Mouse (Mus musculus): ENCODE measurements around the gene Dbf4. TPM values are rescaled to one million over a fixed set of nuclear protein-coding genes. Genes with fewer than 3 reads are reported as not detected.

The Dbf4 gene
- polyA plus RNA-seq, 1 experiment: 1.4 TPM

DNA sequence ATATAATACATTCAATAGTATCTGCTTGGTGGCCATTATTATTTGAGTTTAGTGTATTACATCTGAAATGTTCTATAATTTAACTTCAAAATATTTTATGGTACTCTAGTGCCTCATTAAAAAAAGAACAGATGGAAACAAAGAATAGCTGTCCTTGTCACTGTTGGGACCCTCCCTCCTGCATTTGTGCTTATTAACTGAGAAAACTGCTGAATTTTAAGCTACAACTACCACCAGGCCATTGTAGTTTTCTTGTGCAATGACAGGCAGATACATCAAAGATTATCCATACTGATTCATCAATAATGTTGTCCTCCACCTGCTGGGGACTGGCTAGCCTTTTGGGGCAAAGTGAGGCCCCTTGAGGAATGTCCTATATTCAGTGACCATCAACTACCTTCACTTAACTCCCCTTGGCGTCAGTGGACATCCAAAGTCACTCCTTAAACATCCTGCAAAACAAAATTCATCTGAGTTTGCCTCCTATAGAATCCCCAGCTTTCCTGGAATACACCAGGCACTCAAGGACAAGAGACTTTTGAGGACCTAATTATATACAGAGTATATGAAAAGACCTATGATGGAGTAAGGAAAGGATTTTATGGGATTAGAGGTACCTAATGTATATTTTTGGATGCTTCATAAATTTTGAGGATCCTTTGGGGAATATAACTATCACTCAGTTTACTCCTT, 28.5 kb downstream of the Dbf4 start:
- Histone ChIP-seq H3K27ac (replicated peaks; ENCODE audit: low read depth, low read length) (no peak overlapping the region), H3K4me3 (ENCODE audit: insufficient read depth, low read depth, low read length) (no peak overlapping the region), H3K4me1 (ENCODE audit: control insufficient read depth, insufficient read depth, insufficient read length, low read length) (no peaks in the 10 kb centered on the region)

DNA sequence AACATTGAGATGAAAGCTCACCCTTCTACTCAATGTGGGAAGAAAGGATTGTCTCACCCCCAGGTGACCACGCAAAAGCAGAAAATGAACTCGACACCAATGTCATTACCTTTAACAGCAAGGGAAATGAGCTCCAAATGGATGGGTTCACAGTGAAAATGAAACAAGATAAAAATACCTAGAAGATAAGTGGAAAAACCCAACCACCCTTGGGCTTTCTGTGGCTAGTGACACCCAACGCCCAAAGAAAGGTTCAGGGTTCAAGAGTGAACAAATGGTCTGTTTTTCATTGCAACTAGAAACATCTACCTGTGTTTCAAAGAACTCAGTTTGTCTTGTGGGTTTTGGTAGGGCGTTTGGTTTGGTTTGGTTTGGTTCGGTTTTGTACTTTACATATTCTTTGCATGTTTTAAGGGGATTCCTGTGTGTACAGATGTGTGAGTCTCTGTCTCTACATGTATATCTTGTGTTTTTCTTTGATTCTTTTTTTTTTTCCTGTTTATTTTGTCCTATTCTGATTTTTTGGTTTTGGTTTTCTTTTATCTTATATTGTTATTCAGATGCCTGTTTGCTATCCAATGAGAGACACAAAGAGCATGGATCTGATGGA, 48.1 kb downstream of the Dbf4 start:
- Histone ChIP-seq H3K4me3 (ENCODE audit: insufficient read depth, low read depth, low read length) (no peak overlapping the region), H3K27ac (replicated peaks; ENCODE audit: low read depth, low read length) (no peak overlapping the region), H3K4me1 (ENCODE audit: control insufficient read depth, insufficient read depth, insufficient read length, low read length) (no peaks in the 10 kb centered on the region)

DNA sequence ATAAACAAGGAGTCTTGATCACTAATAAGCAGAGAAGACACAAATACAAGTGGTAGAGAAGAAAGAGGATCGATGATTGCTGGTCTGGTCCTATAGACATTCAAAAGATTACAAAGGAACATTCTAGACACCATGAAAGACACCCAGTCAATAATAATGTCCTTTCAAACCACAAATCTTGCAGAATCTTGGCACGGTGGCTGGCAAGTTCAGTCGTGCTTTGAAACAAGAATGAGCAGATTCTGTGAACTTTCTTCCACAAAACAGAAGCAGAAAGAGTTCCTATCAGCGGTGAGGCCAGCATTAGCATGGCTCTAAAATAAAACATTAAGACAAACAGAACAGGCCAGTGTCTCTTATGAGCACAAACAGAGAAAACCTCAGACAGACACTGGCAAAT, 49.1 kb downstream of the Dbf4 start:
- Histone ChIP-seq H3K27ac (replicated peaks; ENCODE audit: low read depth, low read length) (no peak overlapping the region), H3K4me1 (ENCODE audit: control insufficient read depth, insufficient read depth, insufficient read length, low read length) (no peaks in the 10 kb centered on the region)

DNA sequence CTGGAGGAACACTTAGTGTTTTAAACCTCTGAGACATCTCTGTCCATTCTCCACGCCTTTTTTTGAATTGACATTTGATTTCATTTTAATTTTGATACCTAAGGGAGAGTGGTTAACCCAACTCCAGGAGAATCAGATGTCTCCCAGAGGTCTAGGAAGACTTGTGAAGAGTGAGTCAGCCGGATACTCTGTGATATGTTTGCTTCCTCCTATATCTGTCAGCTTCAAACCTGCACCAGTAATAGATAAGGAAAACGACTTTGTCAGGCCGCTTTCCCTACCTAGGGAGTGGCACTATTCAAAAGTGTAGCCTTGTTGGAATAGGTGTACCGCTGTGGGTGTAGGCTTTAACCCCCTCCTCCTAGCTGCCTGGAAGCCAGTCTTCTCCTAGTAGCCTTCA, 53.7 kb downstream of the Dbf4 start:
- H3K4me3 ChIP-seq (ENCODE audit: insufficient read depth, low read depth, low read length): no peak overlapping the region
- no peak overlapping the region for H3K27ac ChIP-seq (replicated peaks; ENCODE audit: low read depth, low read length)
- H3K4me1 ChIP-seq (ENCODE audit: control insufficient read depth, insufficient read depth, insufficient read length, low read length): peaks cover 3% of the 10 kb centered on the region; the same call in 1 of the 2 replicates

More for the DNA sequence above, 49.1 kb downstream of the Dbf4 start:
- H3K4me3 ChIP-seq (ENCODE audit: insufficient read depth, low read depth, low read length): no peak overlapping the region

DNA sequence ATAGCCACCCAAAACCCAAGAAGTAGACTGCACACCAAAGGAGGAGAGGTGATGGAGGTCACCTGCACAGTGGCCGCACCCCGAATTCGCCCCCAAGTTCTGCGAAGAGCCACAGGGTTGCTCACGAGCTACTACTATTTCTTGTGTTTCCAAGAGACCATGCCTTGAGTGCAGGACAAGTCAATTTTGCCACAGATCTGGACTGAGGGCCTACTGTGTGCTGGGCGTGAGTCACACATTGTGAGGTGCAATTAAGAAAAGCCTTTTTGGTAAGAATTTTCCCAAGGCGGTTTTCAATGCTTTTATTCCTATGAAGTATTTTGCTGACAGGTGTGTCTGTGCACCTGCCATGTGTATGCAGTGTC, 54.2 kb downstream of the Dbf4 start:
- H3K27ac ChIP-seq (replicated peaks; ENCODE audit: low read depth, low read length): no peak overlapping the region
- peak overlapping the region; percentile 61 for H3K4me3 ChIP-seq (ENCODE audit: insufficient read depth, low read depth, low read length)
- peaks cover 3% of the 10 kb centered on the region; the same call in 1 of the 2 replicates for H3K4me1 ChIP-seq (ENCODE audit: control insufficient read depth, insufficient read depth, insufficient read length, low read length)

DNA sequence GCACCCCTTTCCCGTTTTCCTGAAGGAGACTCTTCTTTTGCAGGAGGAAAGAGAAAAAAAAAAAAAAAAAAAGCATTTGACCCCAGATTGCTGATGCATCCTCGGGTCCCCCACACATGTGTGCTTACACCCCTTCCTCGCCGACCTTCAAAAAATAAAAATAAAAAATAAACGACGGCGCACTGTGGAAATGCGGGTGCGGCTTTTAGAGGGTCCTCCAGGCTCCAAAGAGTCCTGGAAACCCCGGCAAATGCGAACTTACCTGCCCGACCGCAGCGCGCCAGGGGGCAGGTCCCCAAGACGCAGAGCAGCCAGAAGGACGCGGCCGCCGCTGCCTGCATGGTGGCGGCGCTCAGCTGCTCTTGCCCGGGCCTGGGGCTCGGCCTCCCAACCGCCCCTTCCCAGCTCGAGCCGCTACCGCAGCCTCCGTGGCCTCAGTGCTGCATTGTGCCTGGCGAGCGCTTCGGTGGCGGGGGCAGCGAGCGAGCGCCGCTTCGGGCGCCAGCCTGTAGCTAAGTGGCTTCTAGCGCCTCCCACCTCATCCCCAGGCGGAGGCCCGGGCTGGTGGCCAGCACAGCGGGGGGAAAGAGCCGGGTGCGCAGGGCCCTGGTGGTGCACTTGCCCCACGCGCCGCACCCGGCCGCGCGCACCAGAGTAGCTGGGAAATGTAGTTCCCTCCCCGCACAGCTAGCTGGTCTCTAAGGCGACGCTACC, 54.7 kb downstream of the Dbf4 start, which contains the start of gene Adam22:
Adam22 (minus strand) TSS at position 547 of the 714 bp plus-strand sequence.
- Histone ChIP-seq H3K4me1 (ENCODE audit: control insufficient read depth, insufficient read depth, insufficient read length, low read length) (peaks cover 3% of the 10 kb centered on the region; the same call in 1 of the 2 replicates), H3K4me3 (ENCODE audit: insufficient read depth, low read depth, low read length) (peak within 1 kb of the TSS; percentile 61), H3K27ac (replicated peaks; ENCODE audit: low read depth, low read length) (no peak within 1 kb of the TSS)

DNA sequence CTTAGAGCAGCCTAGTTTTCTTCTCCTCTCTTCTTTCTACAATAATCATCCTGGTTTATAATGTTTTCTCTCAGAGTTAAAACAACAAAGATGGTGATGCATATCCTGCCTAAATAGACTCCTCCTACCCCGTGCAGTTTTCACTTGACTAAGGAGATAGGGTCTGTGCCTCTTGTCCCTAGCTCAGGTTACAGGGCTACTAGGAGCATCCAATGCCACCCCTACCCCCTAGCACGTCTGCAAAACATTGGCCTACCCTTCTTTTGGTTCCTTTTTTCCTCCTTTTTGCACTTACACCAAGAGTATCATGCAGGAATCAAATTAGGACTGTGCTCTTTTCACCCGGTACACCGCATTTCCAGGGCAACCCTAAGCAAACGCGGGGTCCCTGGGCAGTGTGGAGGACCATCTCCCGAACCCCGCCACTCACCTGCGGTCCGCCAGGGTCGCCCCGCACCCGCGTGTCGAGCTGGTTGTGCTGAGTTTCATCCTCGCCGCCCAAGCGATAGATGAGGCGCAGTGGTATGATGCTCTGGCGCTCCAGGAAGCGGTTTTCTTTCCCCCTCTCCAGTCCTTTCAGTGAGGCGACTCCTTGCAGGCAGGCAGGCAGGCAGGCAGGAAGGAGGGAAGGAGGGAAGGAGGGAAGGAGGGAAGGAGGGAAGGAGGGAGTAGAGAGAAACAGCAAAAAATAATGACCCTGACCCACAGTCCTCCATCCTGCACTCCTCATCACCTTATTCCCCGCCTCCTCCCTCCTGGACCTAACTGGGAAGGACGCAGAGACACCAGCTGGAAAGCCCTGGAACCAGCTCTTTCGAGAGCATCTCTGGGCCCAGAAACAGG, 55.5 kb downstream of the Dbf4 start:
- H3K4me3 ChIP-seq (ENCODE audit: insufficient read depth, low read depth, low read length): peak overlapping the region; percentile 61
- H3K4me1 ChIP-seq (ENCODE audit: control insufficient read depth, insufficient read depth, insufficient read length, low read length): peaks cover 3% of the 10 kb centered on the region; the same call in 1 of the 2 replicates
- no peak overlapping the region for H3K27ac ChIP-seq (replicated peaks; ENCODE audit: low read depth, low read length)

DNA sequence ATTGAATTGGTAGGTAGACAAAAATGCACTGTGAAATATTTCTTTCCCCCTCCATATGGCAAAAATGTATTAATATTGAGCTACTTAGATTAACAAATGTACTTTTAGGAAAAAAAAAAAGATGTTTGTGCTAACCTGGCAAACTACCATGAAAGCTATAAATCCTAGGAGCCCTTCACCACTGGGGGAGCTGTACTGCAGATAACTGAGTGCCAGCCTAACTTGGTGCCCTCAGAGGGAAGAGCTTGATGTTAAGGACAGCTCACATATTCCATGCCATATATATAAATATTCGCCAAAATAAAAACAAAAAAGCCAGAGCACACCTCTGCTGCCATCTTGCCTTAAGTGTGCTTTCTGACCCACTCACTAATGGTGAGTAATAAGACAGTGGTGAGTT, 60.2 kb downstream of the Dbf4 start:
- Histone ChIP-seq H3K4me3 (ENCODE audit: insufficient read depth, low read depth, low read length) (no peak overlapping the region), H3K4me1 (ENCODE audit: control insufficient read depth, insufficient read depth, insufficient read length, low read length) (peaks cover 3% of the 10 kb centered on the region; the same call in 1 of the 2 replicates), H3K27ac (replicated peaks; ENCODE audit: low read depth, low read length) (no peak overlapping the region)

DNA sequence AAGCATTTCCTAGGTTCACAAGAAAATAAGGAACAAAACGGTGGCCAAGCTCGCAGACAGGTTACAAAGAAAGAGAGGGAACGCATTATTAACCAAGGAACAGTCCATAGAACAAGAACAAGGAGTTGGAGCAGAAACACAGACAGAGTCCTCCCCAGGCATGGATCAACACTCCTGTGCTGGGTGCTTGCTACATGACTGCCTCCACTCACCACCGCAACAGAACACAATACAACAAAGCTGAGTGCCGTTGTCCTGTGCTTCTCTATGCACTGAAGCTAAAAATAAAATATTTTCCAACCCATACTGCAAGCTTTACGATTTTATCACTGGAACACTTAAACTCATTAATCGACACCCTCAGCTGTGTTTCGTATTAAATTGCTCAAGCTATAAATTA, 64.8 kb downstream of the Dbf4 start:
- Histone ChIP-seq H3K27ac (replicated peaks; ENCODE audit: low read depth, low read length) (peak overlapping the region; percentile 62), H3K4me3 (ENCODE audit: insufficient read depth, low read depth, low read length) (0 out of 2 replicates have a peak overlapping the region, but pooled peaks have one; percentile 15), H3K4me1 (ENCODE audit: control insufficient read depth, insufficient read depth, insufficient read length, low read length) (peaks cover 8% of the 10 kb centered on the region)

DNA sequence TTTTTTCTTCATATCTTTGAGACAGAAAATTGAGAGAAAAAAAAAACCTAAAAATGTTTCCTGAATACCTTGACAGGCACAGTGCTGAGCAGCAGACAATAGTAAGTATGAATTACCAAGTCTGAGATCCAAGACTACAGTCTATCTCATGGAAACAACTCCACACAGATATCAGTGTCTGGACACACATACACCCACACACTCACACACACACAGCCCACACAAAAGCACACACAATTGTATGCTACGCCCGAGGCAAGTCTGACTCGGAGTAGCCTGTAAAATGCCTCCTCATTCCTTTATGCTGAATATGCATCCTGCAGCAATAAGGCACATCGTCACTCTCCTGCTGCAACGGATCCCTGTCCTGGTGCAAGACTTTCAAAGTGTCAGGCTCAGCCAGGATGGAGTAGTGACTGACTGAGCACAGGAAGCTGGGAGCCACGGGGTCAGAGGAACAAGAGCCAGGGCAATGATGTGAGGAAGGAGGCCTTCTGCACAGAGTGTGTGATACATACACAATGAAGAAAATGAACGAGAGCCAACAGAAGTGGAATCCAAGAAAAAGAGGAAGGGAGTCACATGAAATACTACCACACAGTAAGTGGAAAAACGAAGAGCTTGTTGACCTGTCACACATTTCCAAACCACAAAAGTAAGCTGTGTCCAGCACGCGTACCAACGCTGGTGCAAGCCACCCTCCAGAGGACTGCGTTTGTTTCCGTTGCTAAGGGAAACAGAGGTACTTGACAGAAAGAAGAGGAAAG, 65.4 kb downstream of the Dbf4 start:
- Histone ChIP-seq H3K4me3 (ENCODE audit: insufficient read depth, low read depth, low read length) (no peak overlapping the region), H3K4me1 (ENCODE audit: control insufficient read depth, insufficient read depth, insufficient read length, low read length) (peaks cover 8% of the 10 kb centered on the region), H3K27ac (replicated peaks; ENCODE audit: low read depth, low read length) (peak overlapping the region; percentile 62; the same call in 1 of the 2 replicates)

DNA sequence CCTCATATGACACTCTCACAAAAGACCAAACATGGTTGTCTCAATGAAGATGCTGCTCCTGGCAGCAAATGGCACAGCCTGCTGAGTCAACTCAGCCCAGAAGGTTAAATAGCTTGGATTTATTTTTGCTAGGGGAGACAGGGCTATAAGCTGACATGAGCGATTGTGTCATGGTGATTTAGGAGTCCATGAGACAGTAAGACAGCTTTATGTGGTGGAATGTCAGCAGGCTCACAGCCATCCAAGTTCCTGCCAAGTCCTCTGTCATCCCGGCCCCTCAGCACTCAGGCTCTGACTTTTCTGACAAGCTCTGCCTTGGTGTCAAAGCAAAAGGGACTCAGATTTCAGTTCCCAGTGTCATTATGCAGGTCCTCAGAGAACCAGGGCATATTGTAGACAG, 66.2 kb downstream of the Dbf4 start:
- peaks cover 11% of the 10 kb centered on the region for H3K4me1 ChIP-seq (ENCODE audit: control insufficient read depth, insufficient read depth, insufficient read length, low read length)
- H3K4me3 ChIP-seq (ENCODE audit: insufficient read depth, low read depth, low read length): no peak overlapping the region
- H3K27ac ChIP-seq (replicated peaks; ENCODE audit: low read depth, low read length): 0 out of 2 replicates have a peak overlapping the region, but pooled peaks have one; percentile 27

DNA sequence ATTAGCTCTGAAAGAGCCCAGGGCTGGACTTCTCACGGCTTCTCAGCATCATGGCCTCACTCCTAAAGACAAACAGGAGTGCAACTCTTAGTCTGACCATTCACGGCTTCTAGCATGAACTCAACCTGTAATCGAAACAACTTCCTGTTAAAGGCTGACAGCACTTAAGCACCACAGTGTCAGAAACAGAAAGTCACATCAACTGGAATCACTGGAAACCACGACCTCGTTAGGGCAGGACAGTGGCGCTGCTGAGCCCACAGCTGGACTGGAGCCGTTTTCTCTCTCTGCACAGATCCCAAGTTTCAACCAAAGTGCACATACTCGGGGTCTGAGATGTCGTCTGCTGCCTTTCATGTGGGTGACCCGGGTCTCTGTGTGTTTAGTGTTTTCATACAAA, 73.0 kb downstream of the Dbf4 start:
- Histone ChIP-seq H3K27ac (replicated peaks; ENCODE audit: low read depth, low read length) (no peak overlapping the region), H3K4me1 (ENCODE audit: control insufficient read depth, insufficient read depth, insufficient read length, low read length) (peaks cover 5% of the 10 kb centered on the region; the same call in 1 of the 2 replicates), H3K4me3 (ENCODE audit: insufficient read depth, low read depth, low read length) (no peak overlapping the region)
